Comparison of ENCODE assay signal across 25 mouse cellular contexts in genomic region chr1:180952808-180953207, GRCm38 (mm10). TPM values are rescaled to one million over a fixed set of nuclear protein-coding genes. Genes with fewer than 3 reads are reported as not detected.
DNase-seq lines count a peak whose midpoint lies in the region; ATAC-seq and TF ChIP-seq lines count a peak whose summit lies in the region.
"Had no signal": no experiment of that assay in that cellular context is flagged by ENCODE, and none has a peak within 500 bp of the region (broad histone marks: within the 10 kb centered on the region; RNA-seq: fewer than 3 reads in every experiment).

No protein-coding gene starts in this region.

- peaks cover 46% of the 10 kb centered on the region for H3K36me3 ChIP-seq in liver, postnatal 0 days (replicated peaks; ENCODE audit: insufficient read depth, low read length)
- peaks cover 49% of the 10 kb centered on the region for H3K36me3 ChIP-seq in liver, embryonic 12.5 days
- peaks cover 18% of the 10 kb centered on the region; the same call in 1 of the 2 replicates for H3K36me3 ChIP-seq in intestine, embryonic 15.5 days
- peaks cover 20% of the 10 kb centered on the region for H3K36me3 ChIP-seq in stomach, embryonic 15.5 days
- H3K36me3 ChIP-seq: forebrain, embryonic 10.5 days; hindbrain, embryonic 10.5 days had no signal

- ATAC-seq in liver, postnatal 0 days, result no peak
- ATAC-seq in liver, embryonic 12.5 days, result no peak
- ATAC-seq in intestine, embryonic 15.5 days, result 0 out of 2 replicates have a peak, but pooled peaks have one; percentile 15
- ATAC-seq in stomach, embryonic 15.5 days (ENCODE audit: insufficient read depth, low FRiP score, low read depth), result no peak; the same call in 1 of the 2 replicates
- ATAC-seq: forebrain, embryonic 14.5 days had no signal

- no peak for TF ChIP-seq CTCF in liver, postnatal 0 days (IDR thresholded peaks at IDR 0.05; ENCODE audit: low read depth)

- H3K27ac ChIP-seq in liver, postnatal 0 days (ENCODE audit: low read depth), result no peak overlapping the region
- no peak overlapping the region for H3K27ac ChIP-seq in liver, embryonic 12.5 days
- H3K27ac ChIP-seq in intestine, embryonic 15.5 days, result 0 out of 2 replicates have a peak overlapping the region, but pooled peaks have one; percentile 7
- peak overlapping the region; percentile 82 for H3K27ac ChIP-seq in stomach, embryonic 15.5 days
- H3K27ac ChIP-seq: embryonic facial prominence, embryonic 15.5 days; heart, adult 2 months; hindbrain, embryonic 10.5 days; hindbrain, embryonic 14.5 days had no signal

- peaks cover 10% of the 10 kb centered on the region; the same call in 1 of the 2 replicates for H3K4me1 ChIP-seq in liver, postnatal 0 days (ENCODE audit: insufficient read depth)
- peaks cover 12% of the 10 kb centered on the region; the same call in 1 of the 2 replicates for H3K4me1 ChIP-seq in liver, embryonic 12.5 days
- peaks cover 6% of the 10 kb centered on the region; the same call in 1 of the 2 replicates for H3K4me1 ChIP-seq in intestine, embryonic 15.5 days (replicated peaks)
- H3K4me1 ChIP-seq in stomach, embryonic 15.5 days, result 0 out of 2 replicates have a peak, but pooled peaks cover 3% of the 10 kb centered on the region

- H3K9ac ChIP-seq in liver, postnatal 0 days (replicated peaks), result no peak overlapping the region
- H3K9ac ChIP-seq in liver, embryonic 12.5 days, result no peak overlapping the region
- H3K9ac ChIP-seq in intestine, embryonic 15.5 days, result no peak overlapping the region
- no peak overlapping the region for H3K9ac ChIP-seq in stomach, embryonic 15.5 days
- H3K9ac ChIP-seq: embryonic facial prominence, embryonic 15.5 days; hindbrain, embryonic 14.5 days had no signal

- 64% methylated on average over 5 of the region's 5 CpGs for WGBS in liver, postnatal 0 days (ENCODE audit: insufficient replicate concordance)
- WGBS in liver, embryonic 12.5 days (ENCODE audit: insufficient replicate concordance), result 67% methylated on average over 5 of the region's 5 CpGs
- 68% methylated on average over 5 of the region's 5 CpGs for WGBS in intestine, embryonic 15.5 days
- 73% methylated on average over 5 of the region's 5 CpGs for WGBS in stomach, embryonic 15.5 days

- H3K4me2 ChIP-seq in liver, postnatal 0 days (ENCODE audit: low read depth, low read length), result no peak overlapping the region
- H3K4me2 ChIP-seq in liver, embryonic 12.5 days, result no peak overlapping the region
- H3K4me2 ChIP-seq in intestine, embryonic 15.5 days (replicated peaks), result no peak overlapping the region
- H3K4me2 ChIP-seq in stomach, embryonic 15.5 days, result no peak overlapping the region
- H3K4me2 ChIP-seq: embryonic facial prominence, embryonic 15.5 days; heart, embryonic 11.5 days; hindbrain, embryonic 14.5 days had no signal

- peak; percentile 10 for DNase-seq in liver, postnatal 0 days
- peak; percentile 43 for DNase-seq in brain, adult 2 months (ENCODE audit: low read depth, low spot score)
- no peak for DNase-seq in gastrocnemius, postnatal 25 days
- no peak for DNase-seq in layer of hippocampus, postnatal 36 days
- DNase-seq: adrenal gland, adult 8-10 months; cerebellum, adult 11 months; cerebellum, adult 8-10 months; cerebellum, postnatal 14 days; embryo, embryonic 11 days; heart, adult 2 months had no signal

- no peak overlapping the region for H3K4me3 ChIP-seq in liver, postnatal 0 days (ENCODE audit: low read depth, low read length)
- no peak overlapping the region for H3K4me3 ChIP-seq in liver, embryonic 12.5 days
- H3K4me3 ChIP-seq in intestine, embryonic 15.5 days (replicated peaks), result no peak overlapping the region
- H3K4me3 ChIP-seq in stomach, embryonic 15.5 days (replicated peaks), result no peak overlapping the region
- H3K4me3 ChIP-seq: embryonic facial prominence, embryonic 15.5 days; erythroblast, embryonic 14.5 days; forebrain, embryonic 10.5 days; heart, adult 2 months; hindbrain, embryonic 10.5 days had no signal

- H3K9me3 ChIP-seq in liver, postnatal 0 days (ENCODE audit: low read length), result no peaks in the 10 kb centered on the region
- no peaks in the 10 kb centered on the region for H3K9me3 ChIP-seq in liver, embryonic 12.5 days (replicated peaks)
- no peaks in the 10 kb centered on the region for H3K9me3 ChIP-seq in intestine, embryonic 15.5 days
- no peaks in the 10 kb centered on the region for H3K9me3 ChIP-seq in stomach, embryonic 15.5 days
- H3K9me3 ChIP-seq: embryonic facial prominence, embryonic 15.5 days; forebrain, embryonic 10.5 days; hindbrain, embryonic 10.5 days had no signal

- no peak for TF ChIP-seq EP300 in liver, postnatal 0 days (IDR thresholded peaks at IDR 0.05; ENCODE audit: low read depth)

- H3K27me3 ChIP-seq in liver, postnatal 0 days (ENCODE audit: insufficient read depth, low read length), result no peaks in the 10 kb centered on the region; the same call in 1 of the 2 replicates
- no peaks in the 10 kb centered on the region for H3K27me3 ChIP-seq in liver, embryonic 12.5 days (replicated peaks)
- no peaks in the 10 kb centered on the region for H3K27me3 ChIP-seq in intestine, embryonic 15.5 days (replicated peaks)
- no peaks in the 10 kb centered on the region for H3K27me3 ChIP-seq in stomach, embryonic 15.5 days (replicated peaks)
- H3K27me3 ChIP-seq: embryonic facial prominence, embryonic 15.5 days had no signal

RNA-seq across cellular contexts. Expression of gene Tmem63a, which starts 10.7 kb away (rescaled TPM):
- polyA plus RNA-seq in liver, postnatal 0 days (2015; fragmentation: Nextera tagmentation; extraction: Ambion mirVana), result 6.3 and 7.4 TPM in 2 replicates
- 6.5 and 6.6 TPM in 2 replicates for polyA plus RNA-seq in liver, embryonic 12.5 days (2016; fragmentation: Nextera tagmentation; extraction: Ambion mirVana)
- polyA plus RNA-seq in intestine, embryonic 15.5 days (2015; fragmentation: Nextera tagmentation; extraction: Ambion mirVana), result 15.0 and 15.8 TPM in 2 replicates
- polyA plus RNA-seq in stomach, embryonic 15.5 days (2015; fragmentation: Nextera tagmentation; extraction: Ambion mirVana), result 20.9 and 23.0 TPM in 2 replicates
- total RNA-seq in gastrocnemius, postnatal 25 days (2021), result 10 to 100 TPM; 11.7 to 12.4 TPM
- total RNA-seq in layer of hippocampus, postnatal 36 days (2021), result 10 to 100 TPM; 18.1 to 19.6 TPM

RNA-seq across cellular contexts. Expression of gene Lefty1, which starts 18.0 kb away (rescaled TPM):
- polyA plus RNA-seq in liver, postnatal 0 days (2015; fragmentation: Nextera tagmentation; extraction: Ambion mirVana), result 1.6 and 2.2 TPM in 2 replicates
- polyA plus RNA-seq in liver, embryonic 12.5 days (2016; fragmentation: Nextera tagmentation; extraction: Ambion mirVana), result 4.7 and 7.1 TPM in 2 replicates
- polyA plus RNA-seq in intestine, embryonic 15.5 days (2015; fragmentation: Nextera tagmentation; extraction: Ambion mirVana), result 2.2 and 2.4 TPM in 2 replicates
- polyA plus RNA-seq in stomach, embryonic 15.5 days (2015; fragmentation: Nextera tagmentation; extraction: Ambion mirVana), result 3.2 and 3.7 TPM in 2 replicates
- under 1 TPM in 1 of 2 experiments, not detected in 1; 0.33 TPM for total RNA-seq in gastrocnemius, postnatal 25 days (2021)
- total RNA-seq in layer of hippocampus, postnatal 36 days (2021), result 10 to 100 TPM; 11.8 to 13.9 TPM

RNA-seq across cellular contexts. Expression of gene Pycr2, which starts 48.7 kb away (rescaled TPM):
- 33.3 and 43.4 TPM in 2 replicates for polyA plus RNA-seq in liver, postnatal 0 days (2015; fragmentation: Nextera tagmentation; extraction: Ambion mirVana)
- 146 and 150 TPM in 2 replicates for polyA plus RNA-seq in liver, embryonic 12.5 days (2016; fragmentation: Nextera tagmentation; extraction: Ambion mirVana)
- 71.4 and 82.4 TPM in 2 replicates for polyA plus RNA-seq in intestine, embryonic 15.5 days (2015; fragmentation: Nextera tagmentation; extraction: Ambion mirVana)
- 101 and 109 TPM in 2 replicates for polyA plus RNA-seq in stomach, embryonic 15.5 days (2015; fragmentation: Nextera tagmentation; extraction: Ambion mirVana)
- total RNA-seq in gastrocnemius, postnatal 25 days (2021), result 10 to 100 TPM; 12.4 to 14.1 TPM
- 10 to 100 TPM; 40.4 to 43.2 TPM for total RNA-seq in layer of hippocampus, postnatal 36 days (2021)

RNA-seq across cellular contexts. Expression of gene Lefty2, which starts 59.9 kb away (rescaled TPM):
- polyA plus RNA-seq in liver, postnatal 0 days (2015; fragmentation: Nextera tagmentation; extraction: Ambion mirVana), result not detected in 2 replicates
- polyA plus RNA-seq in liver, embryonic 12.5 days (2016; fragmentation: Nextera tagmentation; extraction: Ambion mirVana), result not detected in 2 replicates
- polyA plus RNA-seq in intestine, embryonic 15.5 days (2015; fragmentation: Nextera tagmentation; extraction: Ambion mirVana), result 0.05 and 0.09 TPM in 2 replicates
- not detected in 2 replicates for polyA plus RNA-seq in stomach, embryonic 15.5 days (2015; fragmentation: Nextera tagmentation; extraction: Ambion mirVana)
- total RNA-seq in gastrocnemius, postnatal 25 days (2021), result not detected
- total RNA-seq in layer of hippocampus, postnatal 36 days (2021), result 1 to 10 TPM; 1.3 to 1.4 TPM
- total RNA-seq: common myeloid progenitor, adult 5-6 weeks; gastrocnemius, adult 8-10 months; gastrocnemius, postnatal 4 days; heart, adult 2 months; heart, postnatal 25 days had no signal
- polyA plus RNA-seq: embryonic facial prominence, embryonic 11.5 days; erythroblast, embryonic 14.5 days; forebrain, embryonic 10.5 days; heart, embryonic 11.5 days had no signal

Comparison
In these comparisons a context has a peak if more than half of its experiments do, and no peak if none do; other contexts are left out.
1. DNase-seq: peak in liver, postnatal 0 days (single experiment) and brain, adult 2 months (single experiment); none in gastrocnemius, postnatal 25 days (single experiment) and layer of hippocampus, postnatal 36 days (0 of 2).
2. H3K27ac ChIP-seq: peak in intestine, embryonic 15.5 days (single experiment) and stomach, embryonic 15.5 days (single experiment); none in liver, postnatal 0 days (single experiment) and liver, embryonic 12.5 days (single experiment).